Mouse (Mus musculus): ENCODE data around the gene Col16a1. TPM values are rescaled to one million over a fixed set of nuclear protein-coding genes. Genes with fewer than 3 reads are reported as not detected.

Col16a1 gene
- polyA plus RNA-seq, 1 experiment from 2014 or later = 5.6 TPM

GRCm38 (mm10) chr4:130140992-130141402, 93.4 kb downstream of the Col16a1 start:
- ATAC-seq (replicated peaks; ENCODE audit: insufficient number of reproducible peaks, low FRiP score, low TSS enrichment, low read depth) (no peak), DNase-seq (ENCODE audit: low spot score) (no peak)
- no peak overlapping the region for H3K27ac ChIP-seq (replicated peaks; ENCODE audit: low read depth, low read length)
- H3K36me3 ChIP-seq (replicated peaks; ENCODE audit: control insufficient read depth, insufficient read depth, low read depth, low read length) = no peaks in the 10 kb centered on the region
- peaks cover 7% of the 10 kb centered on the region; the same call in 1 of the 2 replicates for H3K4me1 ChIP-seq (ENCODE audit: control insufficient read depth, insufficient read depth, low read length)
- H3K27me3 ChIP-seq (ENCODE audit: control insufficient read depth, insufficient read depth, low read length) = peaks cover 31% of the 10 kb centered on the region
- H3K9ac ChIP-seq (replicated peaks; ENCODE audit: low read length) = no peak overlapping the region
- no peak overlapping the region for H3K4me3 ChIP-seq (ENCODE audit: low read depth, low read length)
- H3K4me2 ChIP-seq (ENCODE audit: low read depth, low read length) = no peak overlapping the region
- no peaks in the 10 kb centered on the region for H3K9me3 ChIP-seq (replicated peaks; ENCODE audit: control insufficient read depth, low read length)
- WGBS = 61% methylated on average over 9 of the region's 9 CpGs

DNA sequence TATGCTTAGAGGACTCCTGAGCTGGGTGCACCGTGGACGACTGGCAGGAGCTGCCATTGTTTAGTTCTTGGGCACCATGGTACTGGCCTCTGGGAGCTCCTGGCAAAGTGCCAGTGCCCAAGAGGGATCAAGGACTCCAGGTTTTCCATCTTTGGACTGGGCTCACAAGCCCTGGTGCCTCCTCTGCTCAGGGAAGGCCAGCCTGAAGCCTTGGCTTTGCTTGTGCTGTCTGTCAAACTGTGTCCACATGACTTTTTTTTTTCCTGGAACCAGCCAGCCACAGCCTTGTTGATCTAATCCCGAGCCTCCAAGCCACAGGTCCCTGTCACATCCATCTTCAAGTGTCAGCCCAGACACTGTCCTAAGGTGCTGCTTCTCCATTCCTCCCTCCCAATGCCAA, 94.1 kb downstream of the Col16a1 start:
- no peak overlapping the region for H3K4me3 ChIP-seq (ENCODE audit: low read depth, low read length)
- peaks cover 7% of the 10 kb centered on the region; the same call in 1 of the 2 replicates for H3K4me1 ChIP-seq (ENCODE audit: control insufficient read depth, insufficient read depth, low read length)
- ATAC-seq (replicated peaks; ENCODE audit: insufficient number of reproducible peaks, low FRiP score, low TSS enrichment, low read depth) (no peak), DNase-seq (ENCODE audit: low spot score) (no peak)
- peaks cover 31% of the 10 kb centered on the region for H3K27me3 ChIP-seq (ENCODE audit: control insufficient read depth, insufficient read depth, low read length)
- no peak overlapping the region for H3K4me2 ChIP-seq (ENCODE audit: low read depth, low read length)
- no peaks in the 10 kb centered on the region for H3K36me3 ChIP-seq (replicated peaks; ENCODE audit: control insufficient read depth, insufficient read depth, low read depth, low read length)
- H3K9ac ChIP-seq (replicated peaks; ENCODE audit: low read length) = no peak overlapping the region
- no peaks in the 10 kb centered on the region for H3K9me3 ChIP-seq (replicated peaks; ENCODE audit: control insufficient read depth, low read length)
- H3K27ac ChIP-seq (replicated peaks; ENCODE audit: low read depth, low read length) = no peak overlapping the region
- 53% methylated on average over 3 of the region's 3 CpGs for WGBS

DNA sequence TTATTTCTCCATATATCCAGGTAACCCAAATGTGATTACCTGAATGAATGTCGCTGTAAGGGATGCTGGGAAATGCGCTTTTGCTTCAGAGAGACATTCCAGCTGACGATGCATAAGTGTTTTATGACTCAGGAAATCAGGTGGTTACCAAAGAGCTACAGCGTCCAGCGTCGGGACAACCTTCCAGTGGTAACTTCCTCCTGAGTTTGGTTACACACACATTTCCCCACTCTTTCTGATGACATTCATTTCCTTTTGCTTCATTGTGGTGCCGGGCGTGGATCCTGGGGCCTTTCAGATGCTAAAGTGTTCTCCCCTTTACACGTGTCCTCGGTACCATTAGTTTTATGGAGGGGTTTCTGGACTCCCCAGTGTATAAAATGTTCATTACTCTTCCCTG, 100.8 kb downstream of the Col16a1 start:
- no peak overlapping the region for H3K27ac ChIP-seq (replicated peaks; ENCODE audit: low read depth, low read length)
- no peaks in the 10 kb centered on the region for H3K36me3 ChIP-seq (replicated peaks; ENCODE audit: control insufficient read depth, insufficient read depth, low read depth, low read length)
- DNase-seq (ENCODE audit: low spot score) = no peak
- WGBS = 86% methylated on average over 10 of the region's 10 CpGs
- no peaks in the 10 kb centered on the region for H3K4me1 ChIP-seq (ENCODE audit: control insufficient read depth, insufficient read depth, low read length)
- H3K9ac ChIP-seq (replicated peaks; ENCODE audit: low read length) = no peak overlapping the region
- H3K9me3 ChIP-seq (replicated peaks; ENCODE audit: control insufficient read depth, low read length) = no peaks in the 10 kb centered on the region
- no peak for ATAC-seq (replicated peaks; ENCODE audit: insufficient number of reproducible peaks, low FRiP score, low TSS enrichment, low read depth)
- H3K4me3 ChIP-seq (ENCODE audit: low read depth, low read length) = no peak overlapping the region
- no peaks in the 10 kb centered on the region for H3K27me3 ChIP-seq (ENCODE audit: control insufficient read depth, insufficient read depth, low read length)
- no peak overlapping the region for H3K4me2 ChIP-seq (ENCODE audit: low read depth, low read length)

Other genes with a start within 250 kb of the Col16a1 start
- gene Ptp4a2, start 236.6 kb upstream of the Col16a1 start, polyA plus RNA-seq (2014; fragmentation: Nextera tagmentation; extraction: Ambion mirVana) = 325 and 376 TPM in 2 replicates
- gene Spocd1, start 118.6 kb upstream of the Col16a1 start, polyA plus RNA-seq (2014; fragmentation: Nextera tagmentation; extraction: Ambion mirVana) = not detected in 2 replicates
- 2.1 and 2.2 TPM in 2 replicates for gene Adgrb2, start 63.0 kb upstream of the Col16a1 start, polyA plus RNA-seq (2014; fragmentation: Nextera tagmentation; extraction: Ambion mirVana)
- gene Pef1, start 54.7 kb downstream of the Col16a1 start, polyA plus RNA-seq (2014; fragmentation: Nextera tagmentation; extraction: Ambion mirVana) = 67.8 and 72.6 TPM in 2 replicates
- gene Hcrtr1, start 91.5 kb downstream of the Col16a1 start, polyA plus RNA-seq (2014; fragmentation: Nextera tagmentation; extraction: Ambion mirVana) = 0.11 and 0.31 TPM in 2 replicates
- gene Tinagl1, start 127.3 kb downstream of the Col16a1 start, polyA plus RNA-seq (2014; fragmentation: Nextera tagmentation; extraction: Ambion mirVana) = 6.4 and 8.2 TPM in 2 replicates
- gene Gm853, start 174.6 kb downstream of the Col16a1 start, polyA plus RNA-seq (2014; fragmentation: Nextera tagmentation; extraction: Ambion mirVana) = not detected in 2 replicates
- gene Serinc2, start 231.4 kb downstream of the Col16a1 start, polyA plus RNA-seq (2014; fragmentation: Nextera tagmentation; extraction: Ambion mirVana) = 82.7 and 98.5 TPM in 2 replicates

Data from embryonic facial prominence, embryonic 11.5 days (tissue).